Mouse (Mus musculus) urinary bladder, postnatal 14 days (tissue): ENCODE results near the gene Ap1m2.
"Not testable (repeated sequence)": the region's sequence is repeated elsewhere in the genome, so short reads cannot be mapped to it uniquely, and the experiment has no call there.

ENCODE experiments used
- DNase-seq: peaks from one replicate; pipeline ENCODE4 v3.0.0; 2021; ENCODE audit warnings: low spot score

Ap1m2 gene

DNA sequence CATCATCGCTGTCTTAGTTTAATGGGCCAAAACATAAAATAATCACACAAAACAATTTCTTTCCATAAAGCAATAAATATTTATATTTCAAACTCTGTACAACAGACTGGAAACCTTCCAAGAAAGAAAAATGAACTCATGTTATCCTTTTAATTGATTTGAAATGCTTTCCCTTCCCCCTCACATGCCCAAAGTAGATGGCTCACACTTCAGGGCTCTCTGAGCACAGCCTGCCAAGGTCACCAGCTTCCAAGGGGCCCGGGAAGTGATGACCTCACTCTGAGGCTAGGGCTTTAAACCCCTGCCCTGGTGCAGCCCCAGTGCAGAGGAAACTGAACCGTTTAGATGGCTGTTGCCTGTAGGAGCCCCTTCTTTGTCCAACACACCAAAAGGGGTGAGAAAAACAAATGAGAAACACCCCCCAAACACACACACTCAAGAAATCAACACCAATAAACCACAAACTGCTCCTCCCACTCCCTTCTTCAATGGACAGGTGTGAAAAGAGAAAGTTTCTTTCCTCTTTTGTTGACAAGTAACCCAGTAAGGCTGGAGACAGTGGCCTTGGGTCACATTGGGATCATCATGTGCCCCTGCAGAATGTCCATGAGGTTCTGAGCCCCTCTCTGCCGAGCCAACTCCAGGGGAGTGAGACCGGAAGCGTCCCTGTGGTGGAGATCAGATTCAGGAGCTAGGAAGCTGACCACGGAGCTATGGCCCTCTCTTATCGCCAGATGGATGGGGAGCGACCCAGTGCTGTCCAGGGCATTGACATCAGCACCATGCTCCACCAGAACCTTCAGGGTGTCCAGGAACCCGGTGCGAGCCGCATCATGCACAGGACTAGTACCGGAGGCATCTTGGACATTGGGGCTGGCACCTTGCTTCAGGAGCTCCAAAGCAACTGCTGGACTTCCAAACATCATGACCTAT is 23.5 kb downstream of the Ap1m2 start:
- no peak for DNase-seq

DNA sequence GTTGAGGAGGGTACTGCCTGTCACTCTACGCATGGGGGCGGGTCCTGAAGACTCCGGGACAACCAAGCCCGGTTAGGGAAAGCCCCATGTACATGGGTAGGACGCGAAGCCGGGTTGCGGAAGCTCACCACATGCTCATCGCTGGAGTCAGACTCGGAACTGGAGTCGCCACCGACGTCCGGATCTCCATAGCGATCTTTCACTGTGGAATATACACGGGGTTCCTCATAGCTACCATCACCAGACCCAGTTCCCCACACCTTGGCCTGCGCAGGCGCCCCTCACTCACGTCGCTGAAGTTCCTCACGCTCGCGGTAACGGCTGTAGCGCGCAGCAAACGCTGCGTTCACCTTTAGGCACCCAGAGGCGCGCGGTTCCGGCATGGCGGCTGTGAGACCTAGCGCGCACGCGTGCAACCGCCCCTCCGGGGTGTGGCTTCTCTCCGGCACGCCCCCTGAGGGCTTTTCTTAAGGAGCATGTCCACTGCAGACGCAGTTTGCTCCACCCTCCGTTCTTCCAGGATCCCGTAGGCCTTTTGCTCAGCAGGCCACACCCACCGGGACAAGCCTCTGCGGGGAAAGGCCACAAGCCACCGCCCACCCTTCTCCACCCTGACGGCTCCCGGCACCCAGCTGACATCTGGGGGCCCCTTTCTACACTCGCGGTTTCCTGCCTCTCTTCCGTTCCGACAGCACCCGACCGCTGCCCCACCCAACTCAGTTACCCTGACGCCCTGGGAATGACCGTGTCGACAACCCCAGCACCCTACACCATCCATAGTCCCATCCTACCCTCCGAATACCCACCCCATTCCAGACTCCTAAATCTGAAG is 24.4 kb downstream of the Ap1m2 start, which contains the start of gene Kri1:
Gene Kri1, minus strand, starts transcription at position 399 of the 832 bp plus-strand sequence.
- peak; percentile 98 for DNase-seq

DNA sequence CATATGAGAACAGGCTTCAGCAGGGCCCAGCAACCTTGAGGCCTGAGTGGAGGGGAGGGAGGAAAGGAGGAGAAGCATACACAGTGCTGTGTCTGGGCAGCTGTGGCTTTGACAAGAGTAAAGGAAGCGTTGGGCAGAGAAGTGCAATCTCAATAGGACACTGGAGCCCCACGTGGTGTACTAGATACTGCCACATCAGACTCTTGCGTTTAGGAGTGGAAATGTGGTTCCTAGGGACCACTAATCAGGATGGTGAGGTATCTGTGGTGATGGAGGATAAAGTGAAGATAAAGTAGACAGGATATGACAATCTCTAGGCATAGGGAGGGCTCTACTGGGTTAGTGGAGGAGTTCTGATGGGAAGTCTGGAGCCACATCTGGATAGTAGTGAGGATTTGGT is 25.4 kb downstream of the Ap1m2 start:
- no peak for DNase-seq

DNA sequence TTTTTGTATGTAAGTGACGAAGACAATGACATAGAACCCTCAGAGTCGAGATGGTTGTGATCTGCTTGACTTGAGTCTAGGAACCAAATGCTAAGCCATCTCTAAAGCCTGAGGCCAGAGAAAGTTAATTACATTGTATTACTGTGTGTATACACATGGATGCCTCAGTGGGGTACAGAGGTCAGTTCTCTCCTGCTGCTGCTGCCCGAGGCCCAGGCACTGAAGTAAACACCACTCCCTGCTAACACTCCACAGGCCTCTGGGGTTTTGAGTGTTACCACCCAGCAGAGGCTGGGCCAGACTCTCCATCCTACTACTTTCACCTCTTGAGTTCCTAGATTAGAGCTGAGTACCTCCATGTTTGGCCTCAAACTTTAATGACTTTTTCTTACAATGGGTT is 28.1 kb downstream of the Ap1m2 start:
- no peak for DNase-seq

DNA sequence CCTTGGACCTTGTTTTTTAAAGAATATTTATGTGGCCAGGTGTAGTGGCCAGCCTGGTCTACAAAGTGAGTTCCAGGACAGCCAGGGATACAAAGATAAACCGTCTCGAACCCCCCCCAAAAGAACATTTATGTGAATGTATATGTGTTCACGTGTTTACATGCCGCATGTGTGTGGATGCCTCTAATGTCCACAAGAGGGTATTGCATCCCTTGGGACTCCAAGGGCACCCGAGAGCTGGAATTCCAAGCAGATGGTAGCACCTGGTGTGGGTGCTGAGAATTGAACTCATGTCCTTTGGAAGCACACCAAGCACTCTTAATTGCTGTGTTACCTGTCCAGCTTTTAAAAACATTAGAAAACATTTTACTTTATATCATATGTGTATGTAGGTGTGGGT is 28.5 kb downstream of the Ap1m2 start:
- no peak for DNase-seq

DNA sequence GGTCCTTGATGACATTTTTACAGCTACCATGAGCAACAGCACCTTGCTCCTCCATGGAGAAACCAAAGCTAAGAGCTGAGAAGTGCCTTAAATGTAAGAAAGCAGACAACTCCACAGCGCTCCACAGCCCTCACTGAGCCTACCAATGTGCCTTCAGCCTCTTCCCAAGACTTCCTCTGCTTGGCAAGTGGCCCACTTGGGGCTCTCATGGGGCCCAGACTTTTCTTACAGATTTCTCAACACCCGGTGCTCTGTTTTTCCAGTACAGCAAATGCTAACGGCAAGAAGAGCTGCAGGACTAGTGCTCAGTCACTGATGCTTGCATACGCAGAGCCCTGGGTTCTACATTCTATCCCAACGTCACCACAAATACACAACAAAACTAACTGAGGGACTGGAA is 34.4 kb downstream of the Ap1m2 start:
- no peak for DNase-seq

DNA sequence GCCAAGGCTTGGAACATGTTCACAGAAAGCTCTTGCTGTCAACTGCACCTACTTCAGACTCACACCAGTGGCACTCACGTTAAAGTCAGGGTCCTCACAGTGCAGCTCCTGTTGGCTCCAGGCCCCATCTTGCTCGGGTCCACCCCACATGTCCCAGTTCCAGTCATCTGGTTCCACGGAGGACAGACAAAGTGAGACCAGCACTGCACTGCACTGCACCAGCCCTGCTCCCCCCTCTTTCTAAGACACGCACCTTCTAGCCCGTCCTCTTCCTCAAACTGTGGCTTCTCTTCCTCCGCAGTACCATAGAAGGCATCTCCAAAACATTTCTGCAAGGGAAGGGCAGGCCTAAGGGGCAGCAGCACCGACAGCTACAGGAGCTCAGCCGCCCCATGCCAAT is 35.8 kb downstream of the Ap1m2 start:
- no peak for DNase-seq

DNA sequence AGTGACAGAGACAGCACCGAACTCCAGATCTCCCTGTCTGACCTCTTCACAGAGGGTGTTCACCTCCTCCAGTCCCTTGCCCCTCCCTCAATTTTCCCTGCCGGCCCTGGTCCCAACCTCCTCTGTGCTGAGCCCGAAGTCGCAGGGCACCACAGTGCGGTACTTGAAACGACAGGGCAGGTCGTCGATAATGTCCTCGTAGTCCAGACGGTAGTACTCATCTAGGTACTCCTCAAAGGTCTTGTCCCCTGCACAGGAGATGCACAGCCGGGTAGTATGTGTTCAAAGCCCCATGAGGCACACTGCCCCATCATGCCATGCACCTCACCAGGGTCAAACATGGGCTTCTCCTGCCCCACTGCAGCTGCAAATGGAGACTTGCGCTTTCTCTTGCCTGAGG is 36.4 kb downstream of the Ap1m2 start:
- DNase-seq = no peak

DNA sequence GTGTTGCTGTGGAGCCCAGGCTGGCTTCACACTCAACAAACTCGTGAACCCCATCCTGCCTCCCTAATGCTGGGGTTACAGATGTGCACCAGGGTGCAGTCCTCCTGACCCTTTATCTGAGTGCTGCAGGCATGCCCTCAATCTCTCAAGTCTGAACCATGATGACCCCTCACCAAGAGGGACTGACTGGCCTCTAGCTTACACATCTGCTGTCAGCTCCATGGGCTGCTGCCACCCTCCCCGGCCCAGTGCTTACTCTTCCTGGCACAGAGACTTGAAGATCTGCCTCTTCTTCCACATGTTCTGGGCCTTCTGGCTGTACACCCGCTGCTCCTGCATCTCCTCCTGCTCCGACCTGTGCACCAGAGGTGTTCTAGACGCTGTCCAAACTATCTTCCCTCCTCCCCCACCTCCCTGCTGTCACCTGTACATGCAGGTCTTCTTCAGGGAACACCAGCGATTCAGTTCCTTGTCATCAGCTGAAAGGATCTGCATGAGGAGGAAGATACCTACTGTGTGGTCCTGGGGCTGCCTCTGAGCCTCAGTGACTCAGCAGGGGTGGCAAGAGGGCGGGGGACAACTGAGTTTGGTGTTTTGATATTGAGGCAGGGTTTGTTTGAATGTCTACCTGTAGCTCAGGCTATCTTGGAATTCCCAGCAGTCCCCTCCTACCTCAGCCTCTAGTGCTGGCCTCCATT is 37.0 kb downstream of the Ap1m2 start:
- DNase-seq = no peak

DNA sequence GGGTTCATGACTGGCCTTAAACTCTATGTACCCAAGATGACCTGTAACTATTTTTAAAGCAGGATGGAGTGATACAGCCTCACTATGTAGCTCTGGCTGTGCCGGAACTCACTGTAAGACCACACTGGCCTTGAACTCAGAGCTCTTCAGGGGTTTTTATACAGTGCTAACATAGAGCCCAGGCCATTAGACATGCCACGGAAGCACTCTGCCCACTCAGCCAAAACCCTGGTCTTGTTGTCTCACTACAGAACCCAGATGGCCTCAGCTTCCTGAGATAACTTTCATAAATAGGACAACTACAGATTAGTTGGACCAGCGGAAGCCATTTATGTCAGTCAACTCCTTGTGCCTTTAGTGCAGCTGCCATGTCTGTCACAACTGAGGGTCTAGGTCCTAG is 37.8 kb downstream of the Ap1m2 start:
- DNase-seq = no peak

DNA sequence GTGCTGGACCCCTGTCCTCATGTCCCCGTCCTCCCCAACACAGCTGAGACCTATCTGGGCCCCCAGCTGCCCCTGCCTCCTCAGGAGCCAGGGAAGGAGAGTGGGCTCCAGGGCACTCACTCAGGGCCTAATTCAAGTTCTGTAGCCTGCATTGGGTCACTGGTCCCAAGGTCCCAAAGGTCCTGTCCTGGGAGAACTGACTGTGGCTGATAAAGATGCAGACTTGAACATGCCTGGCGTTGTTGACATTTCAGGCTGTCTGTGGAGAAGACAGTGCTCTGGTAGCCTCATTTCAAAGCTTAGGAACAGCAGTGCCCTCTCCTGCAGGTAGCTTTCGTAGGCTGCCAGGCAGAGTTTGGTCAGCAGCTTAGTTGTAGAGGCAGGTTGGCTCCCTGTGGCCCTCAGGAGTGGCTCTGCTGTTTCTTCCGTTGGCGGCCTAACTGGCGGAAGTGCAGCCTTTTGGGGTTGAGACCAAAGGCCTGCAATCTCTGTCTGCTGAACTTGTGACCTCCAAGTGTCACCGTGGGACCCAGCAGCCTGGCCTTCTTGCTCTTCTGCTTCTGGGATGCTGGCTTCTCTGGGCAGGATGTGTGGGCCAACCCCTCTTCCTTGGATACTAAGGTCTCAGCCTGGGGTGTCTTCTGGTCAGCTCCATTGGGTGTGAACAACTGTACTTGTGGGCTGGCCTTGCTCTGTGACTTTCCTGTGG is 38.5 kb downstream of the Ap1m2 start:
- no peak for DNase-seq

DNA sequence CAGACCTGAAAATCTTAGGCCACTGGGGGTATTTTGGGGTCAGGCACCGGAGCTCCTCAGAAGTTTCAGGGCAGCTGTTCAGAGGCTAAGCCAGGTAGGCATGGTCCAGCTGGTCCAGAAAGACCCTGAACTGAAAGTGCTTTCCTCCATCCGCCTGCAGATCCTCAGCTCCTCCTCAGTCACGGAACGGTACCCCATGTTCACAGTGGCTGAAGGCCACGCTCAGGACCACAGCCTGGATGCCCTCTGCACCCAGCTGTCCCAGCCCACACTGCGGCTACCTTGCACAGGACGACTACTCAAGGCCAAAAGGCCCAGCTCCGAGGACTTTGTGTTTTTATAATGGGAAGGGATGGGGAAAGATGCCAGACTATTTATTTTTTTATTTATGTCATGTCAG is 39.0 kb downstream of the Ap1m2 start:
- DNase-seq = no peak

DNA sequence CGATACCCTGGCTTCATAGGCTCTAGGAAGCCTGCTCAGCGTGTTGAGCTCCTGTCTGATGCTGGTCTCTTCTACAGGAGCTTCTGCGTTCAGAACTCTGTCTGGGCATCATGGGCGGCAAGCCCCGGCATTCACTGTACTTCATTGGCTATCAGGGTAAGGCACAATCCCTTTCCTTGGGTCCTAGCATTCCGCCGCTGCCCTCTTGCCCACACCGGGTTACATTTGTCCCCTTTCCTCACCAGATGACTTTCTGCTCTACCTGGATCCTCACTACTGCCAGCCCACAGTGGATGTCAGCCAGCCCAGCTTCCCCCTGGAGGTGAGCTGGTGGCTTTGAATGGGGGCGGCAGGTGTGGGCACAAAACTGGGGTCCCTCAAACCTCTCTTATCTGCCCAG is 39.7 kb downstream of the Ap1m2 start:
- DNase-seq = no peak

DNA sequence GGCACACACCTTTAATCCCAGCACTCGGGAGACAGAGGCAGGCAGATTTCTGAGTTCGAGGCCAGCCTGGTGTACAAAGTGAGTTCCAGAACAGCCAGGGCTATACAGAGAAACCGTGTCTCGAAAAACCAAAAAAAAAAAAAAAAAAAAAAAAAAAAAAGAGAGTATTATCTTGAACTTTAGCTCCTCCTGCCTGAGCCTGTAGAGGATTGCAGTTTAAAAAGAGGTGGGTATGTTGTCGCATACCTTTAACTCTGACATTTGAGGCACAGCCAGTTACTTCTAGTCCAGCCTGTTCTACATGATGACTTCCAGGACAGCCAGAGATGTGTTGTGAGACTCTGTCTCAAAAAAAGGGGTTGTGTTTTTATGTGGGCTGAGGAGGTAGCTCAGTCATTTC is 42.5 kb downstream of the Ap1m2 start:
- DNase-seq = not testable (repeated sequence)

DNA sequence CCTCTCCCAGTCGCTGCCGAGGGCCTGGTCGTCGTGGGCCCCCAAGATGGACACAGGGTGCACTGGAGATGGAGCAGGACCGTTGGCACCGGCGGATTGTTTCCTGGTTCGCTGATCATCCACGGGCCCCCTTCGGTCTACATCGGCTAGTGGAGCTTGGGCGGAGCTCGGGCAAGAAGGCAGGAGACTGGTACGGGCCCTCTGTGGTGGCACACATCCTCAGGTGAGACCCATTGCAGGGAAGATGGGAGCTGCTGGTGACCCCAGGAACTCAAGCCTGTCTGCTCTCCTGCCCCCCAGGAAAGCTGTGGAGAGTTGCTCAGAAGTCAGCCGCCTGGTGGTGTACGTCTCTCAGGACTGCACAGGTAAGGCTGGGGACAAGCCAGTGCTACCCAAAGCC is 43.8 kb downstream of the Ap1m2 start:
- DNase-seq = no peak

DNA sequence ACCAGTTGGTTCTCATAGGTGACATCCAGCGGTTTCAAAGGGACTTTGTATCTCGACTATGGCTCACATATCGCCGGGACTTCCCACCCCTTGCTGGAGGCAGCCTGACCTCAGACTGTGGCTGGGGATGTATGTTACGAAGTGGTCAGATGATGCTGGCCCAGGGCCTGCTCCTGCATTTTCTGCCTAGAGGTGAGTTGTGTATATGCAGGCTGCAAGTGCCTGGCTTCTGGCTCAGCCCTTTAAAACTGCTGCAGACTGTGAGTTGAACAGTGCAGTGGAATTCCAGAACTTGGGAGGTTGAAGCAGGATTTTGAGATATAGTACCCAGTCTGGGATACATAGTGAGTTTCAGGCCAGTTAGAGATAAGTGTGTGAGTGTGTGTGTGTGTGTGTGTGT is 45.2 kb downstream of the Ap1m2 start:
- DNase-seq = no peak

DNA sequence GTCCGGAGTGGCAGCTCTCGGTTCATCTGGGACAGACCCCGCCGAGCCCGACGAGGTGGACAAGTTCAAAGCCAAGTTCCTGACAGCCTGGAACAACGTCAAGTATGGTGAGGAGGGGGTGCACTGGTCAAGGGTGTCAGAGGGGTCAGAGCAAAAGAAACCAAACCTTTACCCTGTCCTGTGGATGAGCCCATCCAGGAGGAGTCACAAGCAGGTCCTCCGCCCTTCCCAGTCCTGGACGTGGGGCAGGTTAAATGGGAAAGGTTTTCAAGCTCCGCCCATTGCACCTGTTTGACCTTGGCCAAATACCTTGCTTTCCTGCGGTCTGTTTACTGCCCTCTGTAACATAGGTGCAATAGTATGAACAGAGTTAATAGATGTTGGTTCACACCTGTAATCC is 46.5 kb downstream of the Ap1m2 start:
- no peak for DNase-seq

DNA sequence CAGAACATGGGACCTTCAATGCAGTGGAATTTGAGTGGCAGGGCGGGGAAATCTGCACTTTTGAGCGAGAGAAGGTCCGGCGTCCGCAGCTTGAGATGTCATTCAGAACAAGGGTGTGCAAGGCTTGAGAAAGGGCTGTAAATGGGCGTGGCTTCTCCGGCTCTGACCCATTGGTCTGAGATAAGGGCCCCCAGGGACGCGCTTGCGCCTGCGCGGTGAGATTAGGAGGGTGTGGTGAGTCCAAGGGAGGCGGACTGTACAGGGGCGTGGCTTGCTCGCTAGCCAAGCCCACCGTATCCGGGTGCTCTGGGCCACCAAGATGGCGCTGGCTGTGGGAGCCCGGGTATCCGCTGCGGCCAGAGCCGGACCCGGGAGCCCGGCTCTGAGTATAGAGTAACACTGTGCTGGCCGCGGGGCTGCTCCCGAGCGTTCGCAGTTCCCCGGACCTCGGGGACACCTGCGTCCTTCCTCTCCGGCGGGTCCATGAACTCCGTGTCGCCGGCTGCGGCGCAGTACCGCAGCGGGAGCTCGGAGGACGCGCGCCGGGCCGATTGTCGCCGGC is 47.1 kb downstream of the Ap1m2 start, which contains the start of gene Atg4d:
Gene Atg4d, plus strand, starts transcription at position 294 of the 562 bp plus-strand sequence.
- peak; percentile 99 for DNase-seq

DNA sequence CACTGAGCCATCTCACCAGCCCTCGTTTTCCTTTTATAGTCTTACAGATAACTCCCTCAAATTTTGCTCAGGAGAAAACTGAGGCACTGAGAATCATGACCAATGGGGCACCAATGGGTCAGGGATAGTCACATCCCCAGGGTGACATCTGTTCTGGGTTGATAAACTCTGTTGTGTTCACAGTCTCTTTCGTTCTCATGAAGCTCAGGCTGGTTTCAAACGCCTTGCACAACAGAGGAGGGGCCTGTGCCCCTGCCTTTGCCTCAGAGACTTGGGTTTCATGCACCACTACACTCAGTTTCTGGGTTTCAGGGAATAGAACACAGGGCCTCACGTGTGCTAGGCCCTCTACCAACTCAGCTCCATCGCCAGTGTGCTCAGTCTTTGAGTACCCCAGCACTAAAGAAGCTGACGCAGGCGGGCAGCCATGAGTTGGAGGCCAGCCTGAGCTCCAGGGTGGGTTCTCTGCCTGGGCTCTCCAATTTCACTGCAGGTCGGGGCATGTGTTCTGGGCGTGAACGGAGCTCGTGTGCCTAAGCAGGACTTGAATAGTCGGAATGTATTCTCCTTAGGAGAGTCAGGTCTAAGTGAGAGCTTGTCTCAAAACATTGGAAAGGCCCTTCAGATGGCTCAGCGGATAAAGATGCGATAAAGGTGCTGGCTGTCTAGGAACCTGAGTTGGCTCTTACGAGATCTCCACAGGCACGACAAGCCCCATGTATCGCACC is 47.7 kb downstream of the Ap1m2 start:
- peak; percentile 70 for DNase-seq

DNA sequence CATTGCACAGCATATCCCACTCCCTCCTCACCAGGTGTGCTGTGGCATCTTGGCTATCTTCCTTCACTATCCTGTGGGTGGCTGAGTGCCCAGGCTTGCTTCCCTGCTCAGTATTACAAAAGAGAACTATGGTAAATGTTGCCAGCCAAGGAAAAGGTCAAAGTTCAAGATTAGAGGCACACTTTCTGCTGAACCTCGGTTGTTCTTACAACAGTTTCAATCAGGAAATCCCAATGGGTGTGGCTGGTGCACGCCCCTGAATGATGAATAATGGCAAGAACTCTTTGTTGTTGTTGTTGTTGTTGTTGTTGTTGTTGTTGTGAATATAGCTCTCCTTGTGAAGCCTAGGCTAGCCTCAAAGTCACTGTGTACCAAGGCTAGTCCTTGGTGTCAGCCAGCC is 50.3 kb downstream of the Ap1m2 start:
- DNase-seq = no peak
